In the genomic region with DNA sequence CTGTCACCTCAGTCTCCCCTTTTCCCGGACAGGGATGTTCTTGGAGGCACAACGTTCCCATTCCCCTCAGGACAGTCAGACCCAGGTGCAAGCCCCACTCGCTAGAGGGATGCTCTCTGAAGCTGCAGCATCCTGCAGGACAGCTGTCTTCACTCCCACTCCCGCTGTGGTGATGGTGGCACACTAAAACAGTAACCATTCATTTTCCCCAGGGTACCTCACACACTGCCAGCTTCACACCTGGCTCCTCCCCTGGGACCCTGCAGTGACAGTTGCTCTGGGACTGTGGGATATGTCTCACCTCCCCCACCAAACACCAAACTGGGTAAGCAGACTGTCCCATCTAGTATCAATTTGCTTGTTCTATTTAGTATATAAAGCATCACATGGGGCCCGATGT, we compare ENCODE assay signal across 9 mouse cellular contexts. TPM values are rescaled to one million over a fixed set of nuclear protein-coding genes. Genes with fewer than 3 reads are reported as not detected.
DNase-seq lines count a peak whose midpoint lies in the region; ATAC-seq and TF ChIP-seq lines count a peak whose summit lies in the region.
"Had no signal": no experiment of that assay in that cellular context is flagged by ENCODE, and none has a peak within 500 bp of the region (broad histone marks: within the 10 kb centered on the region; RNA-seq: fewer than 3 reads in every experiment).

No protein-coding gene starts in this region.

- H3K27me3 ChIP-seq in forebrain, embryonic 15.5 days, result no peaks in the 10 kb centered on the region
- no peaks in the 10 kb centered on the region for H3K27me3 ChIP-seq in liver, embryonic 15.5 days

- H3K4me1 ChIP-seq in forebrain, embryonic 15.5 days, result peaks cover 18% of the 10 kb centered on the region
- peaks cover 28% of the 10 kb centered on the region for H3K4me1 ChIP-seq in liver, embryonic 15.5 days (replicated peaks)

- WGBS in forebrain, embryonic 15.5 days, result 22% methylated on average over 5 of the region's 5 CpGs
- WGBS in liver, embryonic 15.5 days (ENCODE audit: insufficient replicate concordance), result 19% methylated on average over 5 of the region's 5 CpGs

- peak overlapping the region; percentile 74 for H3K4me3 ChIP-seq in gastrocnemius, adult 2 months
- H3K4me3 ChIP-seq in forebrain, embryonic 15.5 days, result peak overlapping the region; percentile 65
- H3K4me3 ChIP-seq in liver, embryonic 15.5 days (replicated peaks), result peak overlapping the region; percentile 75

- H3K4me2 ChIP-seq in forebrain, embryonic 15.5 days (replicated peaks), result peak overlapping the region; percentile 97
- peak overlapping the region; percentile 88 for H3K4me2 ChIP-seq in liver, embryonic 15.5 days

- no peak for TF ChIP-seq CTCF in gastrocnemius, adult 2 months (IDR thresholded peaks at IDR 0.05)

- no peak for DNase-seq in gastrocnemius, adult 2 months
- no peak for DNase-seq in gastrocnemius, postnatal 36 days
- peak; percentile 22 for DNase-seq in CD4-positive helper T cell, adult 2 months (ENCODE audit: low read depth, low spot score)
- DNase-seq in c-Kit-positive CD71-positive TER-119-positive erythroid progenitor cells, embryonic 14.5 days (ENCODE audit: low spot score), result no peak
- DNase-seq in cerebellum, adult 8-10 months, result no peak
- no peak for DNase-seq in adrenal gland, postnatal 10 days
- DNase-seq: thymus, postnatal 25 days had no signal

- peaks cover 24% of the 10 kb centered on the region for H3K36me3 ChIP-seq in forebrain, embryonic 15.5 days
- H3K36me3 ChIP-seq in liver, embryonic 15.5 days (replicated peaks), result peaks cover 67% of the 10 kb centered on the region

- H3K27ac ChIP-seq in gastrocnemius, adult 2 months, result peak overlapping the region; percentile 77; the same call in 1 of the 2 replicates
- H3K27ac ChIP-seq in forebrain, embryonic 15.5 days (replicated peaks), result no peak overlapping the region
- peak overlapping the region; percentile 90 for H3K27ac ChIP-seq in liver, embryonic 15.5 days (replicated peaks)

- ATAC-seq in forebrain, embryonic 15.5 days (replicated peaks), result no peak
- ATAC-seq in liver, embryonic 15.5 days (ENCODE audit: insufficient read depth), result no peak

- H3K9ac ChIP-seq in forebrain, embryonic 15.5 days (replicated peaks), result peak overlapping the region; percentile 51
- H3K9ac ChIP-seq in liver, embryonic 15.5 days, result peak overlapping the region; percentile 73

- intact Hi-C loops in gastrocnemius, adult 2 months (cut with DNase I), result loop anchor here (2.0 to 5.0 kb wide), 3 partner anchors 19 to 175 kb away; no protein-coding TSS in a partner anchor
- intact Hi-C loops in gastrocnemius, postnatal 36 days (cut with DNase I), result no loop called here

- no peaks in the 10 kb centered on the region for H3K9me3 ChIP-seq in forebrain, embryonic 15.5 days
- H3K9me3 ChIP-seq in liver, embryonic 15.5 days (replicated peaks), result no peaks in the 10 kb centered on the region

RNA-seq across cellular contexts. Expression of gene Pold1, which starts 0.9 kb away (rescaled TPM):
- 1 to 10 TPM; 4.1 to 5.1 TPM for total RNA-seq in gastrocnemius, adult 2 months (2021)
- 1 to 10 TPM; 5.6 to 6.7 TPM for total RNA-seq in gastrocnemius, postnatal 36 days (2021)
- polyA plus RNA-seq in forebrain, embryonic 15.5 days (2015; fragmentation: Nextera tagmentation; extraction: Ambion mirVana), result 46.9 and 54.1 TPM in 2 replicates
- polyA plus RNA-seq in liver, embryonic 15.5 days (2015; fragmentation: Nextera tagmentation; extraction: Ambion mirVana), result 51.9 and 54.8 TPM in 2 replicates
- 10 to 100 TPM; 20.6 to 30.7 TPM for total RNA-seq in adrenal gland, postnatal 10 days (2021)

RNA-seq across cellular contexts. Expression of gene Nr1h2, which starts 6.0 kb away (rescaled TPM):
- 10 to 100 TPM; 40.6 to 42.7 TPM for total RNA-seq in gastrocnemius, adult 2 months (2021)
- 10 to 100 TPM; 28.9 to 31.1 TPM for total RNA-seq in gastrocnemius, postnatal 36 days (2021)
- polyA plus RNA-seq in forebrain, embryonic 15.5 days (2015; fragmentation: Nextera tagmentation; extraction: Ambion mirVana), result 70.5 and 79.5 TPM in 2 replicates
- polyA plus RNA-seq in liver, embryonic 15.5 days (2015; fragmentation: Nextera tagmentation; extraction: Ambion mirVana), result 45.9 and 47.1 TPM in 2 replicates
- total RNA-seq in adrenal gland, postnatal 10 days (2021), result 10 to 100 TPM; 90.7 to 91.0 TPM

RNA-seq across cellular contexts. Expression of gene Spib, which starts 15.9 kb away (rescaled TPM):
- under 1 TPM in 1 of 2 experiments, not detected in 1; 0.08 TPM for total RNA-seq in gastrocnemius, adult 2 months (2021)
- not detected for total RNA-seq in gastrocnemius, postnatal 36 days (2021)
- not detected in 2 replicates for polyA plus RNA-seq in forebrain, embryonic 15.5 days (2015; fragmentation: Nextera tagmentation; extraction: Ambion mirVana)
- 0.85 and 0.89 TPM in 2 replicates for polyA plus RNA-seq in liver, embryonic 15.5 days (2015; fragmentation: Nextera tagmentation; extraction: Ambion mirVana)
- total RNA-seq in adrenal gland, postnatal 10 days (2021), result 1 to 10 TPM; 6.5 to 7.3 TPM

RNA-seq across cellular contexts. Expression of gene Mybpc2, which starts 23.3 kb away (rescaled TPM):
- 1,000 to 10,000 TPM; 2,660 to 4,973 TPM for total RNA-seq in gastrocnemius, adult 2 months (2021)
- 1,000 to 10,000 TPM; 4,354 to 5,208 TPM for total RNA-seq in gastrocnemius, postnatal 36 days (2021)
- 0.13 and 0.15 TPM in 2 replicates for polyA plus RNA-seq in forebrain, embryonic 15.5 days (2015; fragmentation: Nextera tagmentation; extraction: Ambion mirVana)
- 0.08 and 0.10 TPM in 2 replicates for polyA plus RNA-seq in liver, embryonic 15.5 days (2015; fragmentation: Nextera tagmentation; extraction: Ambion mirVana)
- 10 to 100 TPM; 31.9 to 40.8 TPM for total RNA-seq in adrenal gland, postnatal 10 days (2021)

RNA-seq across cellular contexts. Expression of gene Napsa, which starts 24.5 kb away (rescaled TPM):
- total RNA-seq in gastrocnemius, adult 2 months (2021), result under 1 TPM in 1 of 2 experiments, not detected in 1; 0.20 TPM
- under 1 TPM; 0.30 to 0.54 TPM for total RNA-seq in gastrocnemius, postnatal 36 days (2021)
- polyA plus RNA-seq in forebrain, embryonic 15.5 days (2015; fragmentation: Nextera tagmentation; extraction: Ambion mirVana), result 1.0 and 1.6 TPM in 2 replicates
- polyA plus RNA-seq in liver, embryonic 15.5 days (2015; fragmentation: Nextera tagmentation; extraction: Ambion mirVana), result 13.8 and 14.2 TPM in 2 replicates
- 1 to 10 TPM; 3.2 to 3.9 TPM for total RNA-seq in adrenal gland, postnatal 10 days (2021)

Comparison
In these comparisons a context has a peak if more than half of its experiments do, and no peak if none do; other contexts are left out.
1. RNA of gene Spib, which starts 15.9 kb away (total RNA-seq): 6.5 to 7.3 TPM in adrenal gland, postnatal 10 days; not detected in gastrocnemius, postnatal 36 days and 0.08 TPM in gastrocnemius, adult 2 months; every median in the first group is over 4 times any median in the second.
2. Peak in every context shown above with its lines, with median percentiles within 50 percentile points of each other: H3K4me3 ChIP-seq.